In the genomic region with DNA sequence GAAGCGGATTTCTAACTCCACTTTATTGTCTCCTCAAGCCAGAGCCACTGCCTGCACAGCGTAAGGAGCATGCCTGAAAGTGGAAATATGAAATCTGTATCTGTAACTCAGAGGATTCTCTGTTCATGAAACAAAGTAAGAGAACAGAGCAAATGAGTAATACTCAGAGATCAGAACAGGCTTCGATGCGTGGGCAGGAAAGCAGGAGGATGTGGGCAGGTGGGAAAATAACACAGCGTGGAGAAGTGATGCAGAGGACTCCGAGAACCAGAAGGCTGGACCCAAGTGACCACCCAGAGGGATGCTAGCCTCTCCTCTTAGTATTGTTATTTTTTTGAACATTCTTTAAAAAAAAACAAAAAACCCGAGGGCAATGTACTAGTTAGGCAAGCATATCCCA, we compare ENCODE assay signal across 5 mouse cellular contexts.
"Had no signal": no experiment of that assay in that cellular context is flagged by ENCODE, and none has a peak within 500 bp of the region (broad histone marks: within the 10 kb centered on the region; RNA-seq: fewer than 3 reads in every experiment).

No protein-coding gene starts in this region.

- DNase-seq: kidney, adult 18-20 months; kidney, postnatal 14 days; lung, adult 18-20 months; retina, postnatal 1 day; thymus, postnatal 4 days had no signal
